Mouse (Mus musculus): ENCODE measurements around the gene Gm17409. TPM values are rescaled to one million over a fixed set of nuclear protein-coding genes. Genes with fewer than 3 reads are reported as not detected.

Gm17409 gene
- total RNA-seq, 1 experiment = not detected

DNA sequence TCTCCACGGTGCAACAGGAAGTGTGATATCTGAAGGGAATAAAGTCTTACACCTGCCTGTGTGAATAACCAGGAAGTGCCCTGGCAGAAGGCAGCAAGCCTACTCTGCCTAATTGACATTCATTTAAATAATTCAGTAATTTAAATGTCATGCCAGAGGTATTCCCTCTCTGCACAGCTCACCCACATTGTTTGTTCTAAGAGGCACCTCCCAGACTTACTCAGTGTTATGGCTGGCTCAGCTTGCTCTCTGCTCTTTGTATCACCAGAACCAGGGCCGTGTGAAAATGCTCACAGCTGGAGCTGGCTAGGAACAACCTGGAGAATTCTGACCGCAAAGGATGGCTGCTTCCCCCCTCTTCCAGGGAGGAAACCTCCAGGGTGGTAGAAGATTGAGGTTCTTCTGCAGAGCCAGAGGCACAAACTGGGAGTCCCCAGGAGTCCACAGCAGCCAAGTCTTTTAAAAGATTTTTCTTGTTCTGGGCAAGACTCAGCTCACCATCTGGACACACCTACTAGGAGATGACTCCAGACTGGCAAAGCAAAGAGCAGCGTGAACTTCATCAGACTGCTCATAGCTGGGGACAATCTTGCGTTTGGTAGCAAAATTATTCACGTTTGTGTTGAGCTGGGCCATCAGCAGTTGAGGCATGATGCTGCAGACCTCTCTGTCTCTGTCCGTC is 14.5 kb downstream of the Gm17409 start:
- TF ChIP-seq ZNF384 (IDR thresholded peaks at IDR 0.05; ENCODE audit: low read depth, low read length) = no peak
- no peak for TF ChIP-seq HCFC1 (IDR thresholded peaks at IDR 0.05; ENCODE audit: borderline replicate concordance, insufficient read depth, low read length)
- TF ChIP-seq CHD2 (IDR thresholded peaks at IDR 0.05; ENCODE audit: low read depth, low read length) = no peak
- no peak for TF ChIP-seq MAFK (IDR thresholded peaks at IDR 0.05; ENCODE audit: insufficient read depth, low read depth, low read length)
- no peak for TF ChIP-seq ZC3H11A (IDR thresholded peaks at IDR 0.05; ENCODE audit: borderline replicate concordance, low read depth, low read length)
- DNase-seq (ENCODE audit: low read depth, low spot score) = no peak
- Histone ChIP-seq H3K4me3 (ENCODE audit: insufficient read depth in 1 of 2, low read depth in 1 of 2, low read length in 2 of 2, poor library complexity in 1 of 2, severe bottlenecking in 1 of 2) (no peak overlapping the region), H3K27ac (ENCODE audit: insufficient read depth, low read depth, low read length, poor library complexity, severe bottlenecking) (no peak overlapping the region), H3K9me3 (ENCODE audit: control insufficient read depth, insufficient read depth, low read depth, low read length) (no peaks in the 10 kb centered on the region), H3K36me3 (ENCODE audit: control insufficient read depth, insufficient read depth, low read length, poor library complexity, severe bottlenecking) (no peaks in the 10 kb centered on the region; the same call in 1 of the 2 replicates), H3K9ac (ENCODE audit: insufficient read depth, low read depth, low read length, poor library complexity, severe bottlenecking) (no peak overlapping the region), H3K4me1 (ENCODE audit: control insufficient read depth in 2 of 2, insufficient read depth in 2 of 2, low read length in 2 of 2, poor library complexity in 1 of 2) (peaks cover 1 to 8% of the 10 kb centered on the region in 2 experiments; a peak in 1 of 4 replicates)
- in situ Hi-C loops (cut with MboI; ENCODE audit: low sequenced_read_pairs in 2 of 2, unreplicated experiment in 2 of 2) = no loop called here

GRCm38 (mm10) chr2:58485152-58485551 is 15.2 kb downstream of the Gm17409 start:
- Histone ChIP-seq H3K4me3 (ENCODE audit: insufficient read depth in 1 of 2, low read depth in 1 of 2, low read length in 2 of 2, poor library complexity in 1 of 2, severe bottlenecking in 1 of 2) (no peak overlapping the region), H3K9ac (ENCODE audit: insufficient read depth, low read depth, low read length, poor library complexity, severe bottlenecking) (no peak overlapping the region), H3K9me3 (ENCODE audit: control insufficient read depth, insufficient read depth, low read depth, low read length) (no peaks in the 10 kb centered on the region), H3K36me3 (ENCODE audit: control insufficient read depth, insufficient read depth, low read length, poor library complexity, severe bottlenecking) (no peaks in the 10 kb centered on the region; the same call in 1 of the 2 replicates), H3K27ac (ENCODE audit: insufficient read depth, low read depth, low read length, poor library complexity, severe bottlenecking) (no peak overlapping the region), H3K4me1 (ENCODE audit: control insufficient read depth in 2 of 2, insufficient read depth in 2 of 2, low read length in 2 of 2, poor library complexity in 1 of 2) (peaks cover 1 to 8% of the 10 kb centered on the region in 2 experiments; a peak in 1 of 4 replicates)
- in situ Hi-C loops (cut with MboI; ENCODE audit: low sequenced_read_pairs in 2 of 2, unreplicated experiment in 2 of 2) = no loop called here
- TF ChIP-seq MAFK (IDR thresholded peaks at IDR 0.05; ENCODE audit: insufficient read depth, low read depth, low read length) (no peak), CHD2 (IDR thresholded peaks at IDR 0.05; ENCODE audit: low read depth, low read length) (no peak), ZC3H11A (IDR thresholded peaks at IDR 0.05; ENCODE audit: borderline replicate concordance, low read depth, low read length) (no peak), HCFC1 (IDR thresholded peaks at IDR 0.05; ENCODE audit: borderline replicate concordance, insufficient read depth, low read length) (no peak), ZNF384 (IDR thresholded peaks at IDR 0.05; ENCODE audit: low read depth, low read length) (no peak)
- DNase-seq (ENCODE audit: low read depth, low spot score) = no peak

GRCm38 (mm10) chr2:58485683-58486082 is 15.8 kb downstream of the Gm17409 start:
- H3K4me1 ChIP-seq (ENCODE audit: control insufficient read depth in 2 of 2, insufficient read depth in 2 of 2, low read length in 2 of 2, poor library complexity in 1 of 2) = peaks cover 1 to 8% of the 10 kb centered on the region in 2 experiments; a peak in 1 of 4 replicates
- no peak overlapping the region for H3K9ac ChIP-seq (ENCODE audit: insufficient read depth, low read depth, low read length, poor library complexity, severe bottlenecking)
- no peaks in the 10 kb centered on the region for H3K9me3 ChIP-seq (ENCODE audit: control insufficient read depth, insufficient read depth, low read depth, low read length)
- TF ChIP-seq CHD2 (IDR thresholded peaks at IDR 0.05; ENCODE audit: low read depth, low read length) (no peak), ZC3H11A (IDR thresholded peaks at IDR 0.05; ENCODE audit: borderline replicate concordance, low read depth, low read length) (no peak), ZNF384 (IDR thresholded peaks at IDR 0.05; ENCODE audit: low read depth, low read length) (no peak)
- H3K36me3 ChIP-seq (ENCODE audit: control insufficient read depth, insufficient read depth, low read length, poor library complexity, severe bottlenecking) = no peaks in the 10 kb centered on the region; the same call in 1 of the 2 replicates
- no peak for DNase-seq (ENCODE audit: low read depth, low spot score)
- no peak overlapping the region for H3K27ac ChIP-seq (ENCODE audit: insufficient read depth, low read depth, low read length, poor library complexity, severe bottlenecking)
- in situ Hi-C loops (cut with MboI; ENCODE audit: low sequenced_read_pairs in 2 of 2, unreplicated experiment in 2 of 2) = no loop called here
- H3K4me3 ChIP-seq (ENCODE audit: insufficient read depth in 1 of 2, low read depth in 1 of 2, low read length in 2 of 2, poor library complexity in 1 of 2, severe bottlenecking in 1 of 2) = no peak overlapping the region

- Histone ChIP-seq H3K9ac (ENCODE audit: insufficient read depth, low read depth, low read length, poor library complexity, severe bottlenecking) (no peak overlapping the region), H3K36me3 (ENCODE audit: control insufficient read depth, insufficient read depth, low read length, poor library complexity, severe bottlenecking) (no peaks in the 10 kb centered on the region; the same call in 1 of the 2 replicates), H3K27ac (ENCODE audit: insufficient read depth, low read depth, low read length, poor library complexity, severe bottlenecking) (no peak overlapping the region), H3K9me3 (ENCODE audit: control insufficient read depth, insufficient read depth, low read depth, low read length) (no peaks in the 10 kb centered on the region), H3K4me1 (ENCODE audit: control insufficient read depth in 2 of 2, insufficient read depth in 2 of 2, low read length in 2 of 2, poor library complexity in 1 of 2) (peaks cover 1 to 5% of the 10 kb centered on the region in 2 experiments; a peak in 1 of 4 replicates), H3K4me3 (ENCODE audit: insufficient read depth in 1 of 2, low read depth in 1 of 2, low read length in 2 of 2, poor library complexity in 1 of 2, severe bottlenecking in 1 of 2) (no peak overlapping the region)
- DNase-seq (ENCODE audit: low read depth, low spot score) = no peak
- TF ChIP-seq MAFK (IDR thresholded peaks at IDR 0.05; ENCODE audit: insufficient read depth, low read depth, low read length) (peak; percentile 51; the same call in 1 of the 2 replicates), ZNF384 (IDR thresholded peaks at IDR 0.05; ENCODE audit: low read depth, low read length) (no peak)
- in situ Hi-C loops (cut with MboI; ENCODE audit: low sequenced_read_pairs in 2 of 2, unreplicated experiment in 2 of 2) = no loop called here
These were observed 16.7 kb downstream of the Gm17409 start for GRCm38 (mm10) chr2:58486441-58487278.

Measured in ES-E14 (cell line).